Comparison of ENCODE assay signal across 13 mouse cellular contexts in the genomic region with DNA sequence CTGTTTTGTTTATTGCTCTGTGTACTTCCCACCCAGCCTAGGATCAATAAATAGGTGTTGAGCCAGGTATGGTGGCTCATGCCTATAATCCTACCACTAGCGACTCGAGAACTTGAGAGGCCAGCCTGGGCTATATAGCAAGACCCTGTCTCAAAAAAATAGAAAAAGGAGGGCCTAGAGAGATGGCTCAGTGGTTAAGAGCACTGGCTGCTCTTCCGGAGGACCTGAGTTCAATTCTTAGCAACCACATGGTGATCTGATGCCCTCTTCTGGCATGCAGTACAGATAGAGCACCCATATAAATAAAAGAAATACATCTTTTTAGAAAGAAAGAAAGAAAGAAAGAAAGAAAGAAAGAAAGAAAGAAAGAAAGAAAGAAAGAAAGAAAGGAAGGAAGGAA. TPM values are rescaled to one million over a fixed set of nuclear protein-coding genes. Genes with fewer than 3 reads are reported as not detected.
A peak's percentile ranks its signal among the peaks of the same experiment; 100 is the strongest.
DNase-seq lines count a peak whose midpoint lies in the region; ATAC-seq and TF ChIP-seq lines count a peak whose summit lies in the region.
"Had no signal": no experiment of that assay in that cellular context is flagged by ENCODE, and none has a peak within 500 bp of the region (broad histone marks: within the 10 kb centered on the region; RNA-seq: fewer than 3 reads in every experiment).

No protein-coding gene starts in this region.

- DNase-seq in hindbrain, postnatal 0 days (ENCODE audit: low spot score): no peak
- peak; percentile 59 for DNase-seq in thymus, postnatal 14 days
- DNase-seq in cerebellum, adult 2 months: no peak
- no peak for DNase-seq in left cerebral cortex, adult 9 months (ENCODE audit: low spot score in 2 of 2)
- DNase-seq: heart, postnatal 36 days; kidney, postnatal 36 days had no signal

- TF ChIP-seq POLR2A in bone marrow, adult 2 months (IDR thresholded peaks at IDR 0.05; ENCODE audit: borderline replicate concordance, control insufficient read depth, low read depth, low read length): no peak
- no peak for TF ChIP-seq POLR2A in cerebellum, adult 2 months (IDR thresholded peaks at IDR 0.05; ENCODE audit: borderline replicate concordance, insufficient read depth, low read length)

- H3K4me3 ChIP-seq in hindbrain, embryonic 13.5 days: no peak overlapping the region
- no peak overlapping the region for H3K4me3 ChIP-seq in hindbrain, postnatal 0 days (ENCODE audit: low read length)
- H3K4me3 ChIP-seq in neural tube, embryonic 12.5 days: no peak overlapping the region
- no peak overlapping the region for H3K4me3 ChIP-seq in neural tube, embryonic 15.5 days (replicated peaks)
- no peak overlapping the region for H3K4me3 ChIP-seq in bone marrow, adult 2 months (replicated peaks; ENCODE audit: control insufficient read depth, low read depth, low read length)
- H3K4me3 ChIP-seq in cerebellum, adult 2 months (replicated peaks; ENCODE audit: insufficient read depth, low read depth, low read length): no peak overlapping the region

- no peak for TF ChIP-seq CTCF in hindbrain, postnatal 0 days (IDR thresholded peaks at IDR 0.05; ENCODE audit: low read depth)
- peak; percentile 15; the same call in 1 of the 2 replicates for TF ChIP-seq CTCF in bone marrow, adult 2 months (IDR thresholded peaks at IDR 0.05; ENCODE audit: control insufficient read depth, insufficient read depth, low read length)
- no peak for TF ChIP-seq CTCF in cerebellum, adult 2 months (IDR thresholded peaks at IDR 0.05; ENCODE audit: borderline replicate concordance, insufficient read depth, low read depth, low read length)

- ATAC-seq in hindbrain, embryonic 13.5 days (ENCODE audit: low FRiP score): no peak
- ATAC-seq in hindbrain, postnatal 0 days: no peak
- no peak for ATAC-seq in neural tube, embryonic 12.5 days (ENCODE audit: low FRiP score, low read depth)
- ATAC-seq in neural tube, embryonic 15.5 days (ENCODE audit: low FRiP score): no peak

- H3K4me2 ChIP-seq in hindbrain, embryonic 13.5 days: 0 out of 2 replicates have a peak overlapping the region, but pooled peaks have one; percentile 94
- no peak overlapping the region for H3K4me2 ChIP-seq in hindbrain, postnatal 0 days (ENCODE audit: low read depth, low read length)
- H3K4me2 ChIP-seq in neural tube, embryonic 12.5 days (replicated peaks): 0 out of 2 replicates have a peak overlapping the region, but pooled peaks have one; percentile 88
- no peak overlapping the region for H3K4me2 ChIP-seq in neural tube, embryonic 15.5 days

- H3K27me3 ChIP-seq in hindbrain, embryonic 13.5 days: peaks cover 35% of the 10 kb centered on the region
- H3K27me3 ChIP-seq in hindbrain, postnatal 0 days (ENCODE audit: insufficient read depth, low read length): no peaks in the 10 kb centered on the region
- no peaks in the 10 kb centered on the region for H3K27me3 ChIP-seq in neural tube, embryonic 12.5 days (replicated peaks)
- H3K27me3 ChIP-seq in neural tube, embryonic 15.5 days (replicated peaks): peaks cover 16% of the 10 kb centered on the region; the same call in 1 of the 2 replicates
- H3K27me3 ChIP-seq in cerebellum, adult 2 months (ENCODE audit: control insufficient read depth, insufficient read depth, low read length): no peaks in the 10 kb centered on the region

- peaks cover 23% of the 10 kb centered on the region for H3K4me1 ChIP-seq in hindbrain, embryonic 13.5 days (replicated peaks)
- peaks cover 14% of the 10 kb centered on the region for H3K4me1 ChIP-seq in hindbrain, postnatal 0 days (ENCODE audit: insufficient read depth, low read length)
- peaks cover 20% of the 10 kb centered on the region for H3K4me1 ChIP-seq in neural tube, embryonic 12.5 days
- H3K4me1 ChIP-seq in neural tube, embryonic 15.5 days: peaks cover 30% of the 10 kb centered on the region
- H3K4me1 ChIP-seq in bone marrow, adult 2 months (ENCODE audit: control insufficient read depth, insufficient read depth, low read length): peaks cover 8% of the 10 kb centered on the region
- peaks cover 7% of the 10 kb centered on the region for H3K4me1 ChIP-seq in cerebellum, adult 2 months (ENCODE audit: control insufficient read depth, insufficient read depth, low read length)

- WGBS in hindbrain, embryonic 13.5 days: 78% methylated on average over 3 of the region's 3 CpGs
- WGBS in hindbrain, postnatal 0 days: 60% methylated on average over 3 of the region's 3 CpGs
- WGBS in neural tube, embryonic 12.5 days: 61% methylated on average over 3 of the region's 3 CpGs
- WGBS in neural tube, embryonic 15.5 days: 69% methylated on average over 3 of the region's 3 CpGs
- WGBS in bone marrow, adult 2 months: 24% methylated on average over 3 of the region's 3 CpGs
- 64% methylated on average over 3 of the region's 3 CpGs for whole genome bisulfite sequencing in cerebellum, adult 2 months

- no peaks in the 10 kb centered on the region for H3K9me3 ChIP-seq in hindbrain, embryonic 13.5 days
- H3K9me3 ChIP-seq in hindbrain, postnatal 0 days (ENCODE audit: low read length): no peaks in the 10 kb centered on the region
- no peaks in the 10 kb centered on the region for H3K9me3 ChIP-seq in neural tube, embryonic 12.5 days
- H3K9me3 ChIP-seq in neural tube, embryonic 15.5 days (replicated peaks): no peaks in the 10 kb centered on the region

- H3K9ac ChIP-seq in hindbrain, embryonic 13.5 days: no peak overlapping the region
- H3K9ac ChIP-seq in hindbrain, postnatal 0 days (replicated peaks; ENCODE audit: low read length): no peak overlapping the region; the same call in 1 of the 2 replicates
- H3K9ac ChIP-seq in neural tube, embryonic 12.5 days: no peak overlapping the region
- H3K9ac ChIP-seq in neural tube, embryonic 15.5 days (replicated peaks): no peak overlapping the region

- peaks cover 12% of the 10 kb centered on the region for H3K36me3 ChIP-seq in hindbrain, embryonic 13.5 days
- 0 out of 2 replicates have a peak, but pooled peaks cover 3% of the 10 kb centered on the region for H3K36me3 ChIP-seq in hindbrain, postnatal 0 days (ENCODE audit: insufficient read depth, low read length)
- H3K36me3 ChIP-seq in neural tube, embryonic 12.5 days: 0 out of 2 replicates have a peak, but pooled peaks cover 3% of the 10 kb centered on the region
- peaks cover 9% of the 10 kb centered on the region; the same call in 1 of the 2 replicates for H3K36me3 ChIP-seq in neural tube, embryonic 15.5 days

- no peak overlapping the region for H3K27ac ChIP-seq in hindbrain, embryonic 13.5 days
- H3K27ac ChIP-seq in hindbrain, postnatal 0 days: no peak overlapping the region
- no peak overlapping the region for H3K27ac ChIP-seq in neural tube, embryonic 12.5 days
- H3K27ac ChIP-seq in neural tube, embryonic 15.5 days (replicated peaks): no peak overlapping the region
- peak overlapping the region; percentile 67; the same call in 1 of the 2 replicates for H3K27ac ChIP-seq in bone marrow, adult 2 months (ENCODE audit: control insufficient read depth, insufficient read depth, low read depth, low read length, poor library complexity)
- H3K27ac ChIP-seq in cerebellum, adult 2 months (ENCODE audit: insufficient read depth, low read length): no peak overlapping the region

RNA-seq across cellular contexts. Expression of gene Rad9a, which starts 1.7 kb away (rescaled TPM):
- 20.4 and 24.6 TPM in 2 replicates for polyA plus RNA-seq in hindbrain, embryonic 13.5 days (2015; fragmentation: Nextera tagmentation; extraction: Ambion mirVana)
- 15.8 and 25.8 TPM in 2 replicates for total RNA-seq in hindbrain, postnatal 0 days (2014; rRNA removed)
- 13.7 and 14.6 TPM in 2 replicates for polyA plus RNA-seq in hindbrain, postnatal 0 days (2015; fragmentation: Nextera tagmentation; extraction: Ambion mirVana)
- 25.9 and 34.0 TPM in 2 replicates for polyA plus RNA-seq in neural tube, embryonic 12.5 days (2016; fragmentation: Nextera tagmentation; extraction: Ambion mirVana)
- polyA plus RNA-seq in neural tube, embryonic 15.5 days (2015; fragmentation: Nextera tagmentation; extraction: Ambion mirVana): 24.3 and 27.2 TPM in 2 replicates
- 24.2 and 39.8 TPM in 2 replicates for polyA plus RNA-seq in bone marrow, adult 2 months (2011; ENCODE audit: insufficient read depth, insufficient read length, low replicate concordance, missing spikeins)
- polyA plus RNA-seq in cerebellum, adult 2 months (2012; rRNA removed): 31.9 and 37.6 TPM in 2 replicates

RNA-seq across cellular contexts. Expression of gene Clcf1, which starts 10.9 kb away (rescaled TPM):
- 0.58 and 1.0 TPM in 2 replicates for polyA plus RNA-seq in hindbrain, embryonic 13.5 days (2015; fragmentation: Nextera tagmentation; extraction: Ambion mirVana)
- 0.42 and 3.8 TPM in 2 replicates for total RNA-seq in hindbrain, postnatal 0 days (2014; rRNA removed)
- polyA plus RNA-seq in hindbrain, postnatal 0 days (2015; fragmentation: Nextera tagmentation; extraction: Ambion mirVana): 0.83 TPM in 2 replicates
- polyA plus RNA-seq in neural tube, embryonic 12.5 days (2016; fragmentation: Nextera tagmentation; extraction: Ambion mirVana): 0.87 and 0.95 TPM in 2 replicates
- 0.78 and 2.2 TPM in 2 replicates for polyA plus RNA-seq in neural tube, embryonic 15.5 days (2015; fragmentation: Nextera tagmentation; extraction: Ambion mirVana)
- polyA plus RNA-seq in bone marrow, adult 2 months (2011; ENCODE audit: insufficient read depth, insufficient read length, low replicate concordance, missing spikeins): 10.3 and 25.4 TPM in 2 replicates
- 4.3 and 5.0 TPM in 2 replicates for polyA plus RNA-seq in cerebellum, adult 2 months (2012; rRNA removed)

RNA-seq across cellular contexts. Expression of gene AC109138.7, which starts 11.0 kb away (rescaled TPM):
- not detected in 2 replicates for polyA plus RNA-seq in hindbrain, embryonic 13.5 days (2015; fragmentation: Nextera tagmentation; extraction: Ambion mirVana)
- total RNA-seq in hindbrain, postnatal 0 days (2014; rRNA removed): not detected in 2 replicates
- not detected in 2 replicates for polyA plus RNA-seq in hindbrain, postnatal 0 days (2015; fragmentation: Nextera tagmentation; extraction: Ambion mirVana)
- polyA plus RNA-seq in neural tube, embryonic 12.5 days (2016; fragmentation: Nextera tagmentation; extraction: Ambion mirVana): not detected in 2 replicates
- polyA plus RNA-seq in neural tube, embryonic 15.5 days (2015; fragmentation: Nextera tagmentation; extraction: Ambion mirVana): not detected in 2 replicates
- not detected in 2 replicates for polyA plus RNA-seq in bone marrow, adult 2 months (2011; ENCODE audit: insufficient read depth, insufficient read length, low replicate concordance, missing spikeins)
- polyA plus RNA-seq in cerebellum, adult 2 months (2012; rRNA removed): 0.77 TPM in 1 of 2 replicates, not detected in the other
- total RNA-seq: gastrocnemius, adult 18-20 months; heart, postnatal 36 days; left cerebral cortex, postnatal 14 days; neutrophil, adult 5-6 weeks had no signal

RNA-seq across cellular contexts. Expression of gene Ppp1ca, which starts 11.3 kb away (rescaled TPM):
- polyA plus RNA-seq in hindbrain, embryonic 13.5 days (2015; fragmentation: Nextera tagmentation; extraction: Ambion mirVana): 609 and 611 TPM in 2 replicates
- total RNA-seq in hindbrain, postnatal 0 days (2014; rRNA removed): 502 and 597 TPM in 2 replicates
- polyA plus RNA-seq in hindbrain, postnatal 0 days (2015; fragmentation: Nextera tagmentation; extraction: Ambion mirVana): 564 and 571 TPM in 2 replicates
- 753 and 767 TPM in 2 replicates for polyA plus RNA-seq in neural tube, embryonic 12.5 days (2016; fragmentation: Nextera tagmentation; extraction: Ambion mirVana)
- polyA plus RNA-seq in neural tube, embryonic 15.5 days (2015; fragmentation: Nextera tagmentation; extraction: Ambion mirVana): 589 and 681 TPM in 2 replicates
- polyA plus RNA-seq in bone marrow, adult 2 months (2011; ENCODE audit: insufficient read depth, insufficient read length, low replicate concordance, missing spikeins): 121 and 204 TPM in 2 replicates
- polyA plus RNA-seq in cerebellum, adult 2 months (2012; rRNA removed): 316 and 348 TPM in 2 replicates

RNA-seq across cellular contexts. Expression of gene Tbc1d10c, which starts 12.1 kb away (rescaled TPM):
- polyA plus RNA-seq in hindbrain, embryonic 13.5 days (2015; fragmentation: Nextera tagmentation; extraction: Ambion mirVana): 0.88 and 1.1 TPM in 2 replicates
- total RNA-seq in hindbrain, postnatal 0 days (2014; rRNA removed): 2.7 and 3.8 TPM in 2 replicates
- 0.95 and 1.4 TPM in 2 replicates for polyA plus RNA-seq in hindbrain, postnatal 0 days (2015; fragmentation: Nextera tagmentation; extraction: Ambion mirVana)
- polyA plus RNA-seq in neural tube, embryonic 12.5 days (2016; fragmentation: Nextera tagmentation; extraction: Ambion mirVana): 1.1 and 1.4 TPM in 2 replicates
- polyA plus RNA-seq in neural tube, embryonic 15.5 days (2015; fragmentation: Nextera tagmentation; extraction: Ambion mirVana): 0.74 and 20.7 TPM in 2 replicates
- 64.3 and 168 TPM in 2 replicates for polyA plus RNA-seq in bone marrow, adult 2 months (2011; ENCODE audit: insufficient read depth, insufficient read length, low replicate concordance, missing spikeins)
- polyA plus RNA-seq in cerebellum, adult 2 months (2012; rRNA removed): 1.1 and 1.4 TPM in 2 replicates

Comparison
In these comparisons a context has a peak if more than half of its experiments do, and no peak if none do; other contexts are left out.
1. H3K4me2 ChIP-seq: peak in hindbrain, embryonic 13.5 days (single experiment) and neural tube, embryonic 12.5 days (single experiment); none in hindbrain, postnatal 0 days (single experiment) and neural tube, embryonic 15.5 days (single experiment).